Mouse (Mus musculus): ENCODE measurements around the gene Epdr1.
"Not testable (repeated sequence)": the region's sequence is repeated elsewhere in the genome, so short reads cannot be mapped to it uniquely, and the experiment has no call there.

Epdr1 gene

GRCm38 (mm10) chr13:19603719-19604118, 16.0 kb downstream of the Epdr1 start:
- no peak for DNase-seq

DNA sequence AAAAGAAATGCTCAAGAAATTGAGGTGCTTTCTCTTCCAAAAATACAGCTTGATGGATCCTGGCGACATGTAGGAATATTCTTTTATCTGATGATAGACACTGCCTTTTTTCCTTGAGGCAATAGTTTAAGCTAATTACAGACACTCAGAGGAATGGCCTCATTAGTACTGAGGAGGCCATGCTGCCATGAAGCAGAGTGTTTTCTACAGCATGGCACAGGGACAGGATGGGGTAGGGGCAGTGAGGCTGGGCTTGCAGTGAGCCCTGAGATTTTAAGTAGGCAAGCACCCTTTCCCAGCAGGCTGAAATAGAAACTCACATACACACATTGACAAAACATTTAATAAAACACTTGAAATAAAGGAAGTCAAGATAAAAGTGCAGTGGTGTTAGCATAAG, 17.2 kb downstream of the Epdr1 start:
- DNase-seq = no peak

- no peak for DNase-seq
These were observed 20.5 kb downstream of the Epdr1 start for GRCm38 (mm10) chr13:19599242-19599641.

GRCm38 (mm10) chr13:19595141-19595540, 24.6 kb downstream of the Epdr1 start:
- DNase-seq = no peak

DNA sequence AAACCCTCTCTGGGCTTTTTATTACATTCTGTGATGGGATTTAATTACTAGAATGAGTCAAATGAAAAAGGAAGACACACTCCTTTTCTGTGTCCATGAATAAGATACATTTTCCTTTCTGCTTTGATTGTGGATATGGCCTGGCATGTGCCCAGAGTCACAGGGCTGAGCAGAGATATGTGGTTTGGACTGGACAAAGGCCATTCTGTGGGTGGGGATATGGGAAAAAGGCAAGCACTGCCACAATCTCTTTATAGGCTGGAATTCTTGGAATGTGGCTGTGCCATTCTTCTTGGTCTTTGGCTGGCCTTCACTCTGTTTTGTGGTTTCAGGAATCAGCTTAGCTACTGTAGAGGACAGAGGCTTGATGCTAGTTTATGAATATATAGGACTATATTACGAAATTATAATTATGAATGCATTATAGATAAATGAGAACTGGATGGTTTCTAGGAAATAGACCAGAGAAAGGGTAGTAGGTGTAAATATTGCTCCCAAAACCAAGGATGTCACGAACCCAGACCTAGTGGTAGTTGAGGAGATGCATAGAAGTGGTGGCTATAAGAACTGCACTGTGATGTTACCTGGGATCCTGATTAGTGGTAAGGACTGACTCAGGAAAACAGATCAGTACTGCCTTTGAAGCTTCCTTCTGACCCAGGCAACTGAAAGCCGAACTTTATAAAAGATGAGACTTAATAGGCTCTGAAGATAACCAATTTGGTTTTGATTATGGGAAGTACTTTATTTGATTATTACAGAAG, 28.5 kb downstream of the Epdr1 start:
- DNase-seq = no peak

DNA sequence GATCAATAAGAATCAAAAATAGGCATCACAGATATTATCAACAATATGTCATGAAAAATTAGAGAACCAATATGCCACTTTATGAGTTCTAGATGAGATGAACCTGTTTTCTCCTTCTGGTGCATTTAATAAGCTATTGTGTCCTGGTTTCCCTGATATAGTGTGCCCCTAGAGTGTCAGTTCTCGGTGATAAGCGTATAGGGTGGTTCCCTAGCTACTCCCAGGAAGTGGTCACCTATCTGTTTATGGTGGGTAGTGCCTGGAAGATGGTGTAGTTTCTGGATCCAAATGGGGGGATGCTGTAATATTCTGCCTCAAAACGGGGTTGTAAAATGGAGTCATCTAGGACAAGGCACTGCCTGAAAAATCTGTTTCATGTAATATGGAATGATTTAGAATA, 43.8 kb downstream of the Epdr1 start:
- DNase-seq = no peak

DNA sequence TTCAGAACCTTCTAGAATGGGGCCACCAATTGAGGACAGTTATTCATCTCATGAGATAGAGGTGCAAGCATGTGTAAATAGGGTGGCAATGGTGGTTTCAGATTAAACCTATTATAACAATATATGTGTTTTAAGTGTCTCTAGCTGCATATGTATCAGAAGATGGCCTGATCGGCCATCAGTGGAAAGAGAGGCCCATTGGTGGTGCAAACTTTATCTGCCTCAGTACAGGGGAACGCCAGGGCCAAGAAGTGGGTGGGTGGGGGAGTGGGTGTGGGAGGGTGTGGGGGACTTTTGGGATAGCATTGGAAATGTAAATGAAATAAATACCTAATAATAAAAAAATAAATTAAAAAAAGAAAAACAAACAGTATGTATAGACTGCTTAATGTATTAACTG, 45.0 kb downstream of the Epdr1 start:
- not testable (repeated sequence) for DNase-seq

DNA sequence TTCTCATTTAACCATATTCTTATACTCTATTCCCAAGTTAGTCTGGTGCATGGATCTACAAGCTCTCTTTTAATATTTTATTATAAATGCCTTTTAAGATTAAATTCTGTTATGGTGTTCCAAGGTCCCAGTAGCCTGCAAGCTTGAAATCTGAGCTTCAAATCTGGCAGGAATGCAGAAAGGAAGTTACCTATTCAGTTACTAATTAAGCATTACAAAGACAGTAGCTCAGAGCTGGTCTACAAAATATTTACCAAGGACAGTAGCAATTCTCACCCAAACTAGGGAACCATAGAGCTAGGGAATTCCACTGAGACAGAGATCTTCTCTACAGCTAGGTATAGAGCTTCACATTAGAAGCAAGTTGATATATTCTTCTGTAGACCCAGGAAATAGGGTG, 49.6 kb downstream of the Epdr1 start:
- DNase-seq = not testable (repeated sequence)

DNA sequence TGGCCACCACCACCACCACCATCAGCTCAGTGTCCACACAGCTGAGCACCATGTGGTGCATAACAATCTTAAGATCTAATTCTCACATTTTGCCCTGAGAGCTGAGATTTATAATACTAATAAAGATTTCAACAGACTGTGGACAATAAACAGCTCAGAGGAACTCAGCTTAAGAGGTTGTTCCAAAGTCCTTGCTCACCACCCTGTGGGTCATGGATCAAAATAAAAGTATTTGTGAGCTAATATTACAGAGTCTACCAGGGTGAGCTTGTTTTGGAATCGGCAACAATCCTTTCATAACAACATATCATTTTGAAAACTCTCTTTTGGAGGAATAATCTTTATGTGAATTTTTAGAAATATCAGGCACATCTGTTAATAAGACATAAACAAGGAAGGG, 57.2 kb downstream of the Epdr1 start:
- no peak for DNase-seq

GRCm38 (mm10) chr13:19555391-19555790, 64.3 kb downstream of the Epdr1 start:
- no peak for DNase-seq
